Mouse (Mus musculus): ENCODE data around the gene Adamtsl5. TPM values are rescaled to one million over a fixed set of nuclear protein-coding genes. Genes with fewer than 3 reads are reported as not detected.

Adamtsl5 gene
- 8.1 and 8.7 TPM in 2 replicates for polyA plus RNA-seq (2014; fragmentation: Nextera tagmentation; extraction: Ambion mirVana)

DNA sequence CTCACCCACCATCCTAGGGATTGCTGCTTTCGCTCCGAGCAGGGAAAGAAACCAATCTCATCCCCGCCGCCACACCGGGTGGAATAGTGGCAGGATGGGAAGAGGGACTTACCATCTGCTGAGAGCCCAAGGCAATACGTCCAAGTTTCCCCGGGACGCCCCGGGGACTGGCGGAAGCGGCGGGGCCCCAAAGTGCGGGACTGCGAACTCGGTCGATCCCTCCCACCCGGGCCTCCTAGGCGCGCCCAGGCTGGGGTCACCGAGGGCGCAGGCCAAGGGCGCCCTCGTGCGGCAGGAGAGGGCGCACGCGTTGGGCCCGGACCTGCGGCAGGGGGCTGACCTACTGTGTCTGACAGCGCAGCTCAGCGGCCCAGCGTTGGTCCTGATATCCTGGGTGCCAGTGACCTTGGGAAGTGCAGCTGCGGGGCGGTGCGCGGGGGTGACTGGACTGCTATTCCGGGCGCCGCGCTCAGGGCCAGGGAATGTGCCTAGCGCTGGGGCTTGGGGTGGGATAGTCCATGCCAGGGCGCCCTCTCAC is at the start of gene Adamtsl5:
Gene Adamtsl5 (minus strand): TSS at position 169 of the 538 bp plus-strand sequence.
- no peaks in the 10 kb centered on the region for H3K9me3 ChIP-seq (ENCODE audit: control insufficient read depth, low read length)
- H3K4me1 ChIP-seq (replicated peaks; ENCODE audit: control insufficient read depth, insufficient read depth, low read length): peaks cover 26% of the 10 kb centered on the region
- DNase-seq (ENCODE audit: low spot score): peak; percentile 73
- peak; percentile 53 for ATAC-seq (replicated peaks; ENCODE audit: low FRiP score, low TSS enrichment, low read depth)
- H3K27ac ChIP-seq (ENCODE audit: low read depth): no peak within 1 kb of the TSS
- peaks cover 91% of the 10 kb centered on the region for H3K27me3 ChIP-seq (replicated peaks; ENCODE audit: control insufficient read depth, insufficient read depth, low read length)
- H3K4me2 ChIP-seq (ENCODE audit: low read length): peak within 1 kb of the TSS; percentile 51
- under 1% methylated on average over 39 of the region's 42 CpGs for WGBS
- peak within 1 kb of the TSS; percentile 34 for H3K4me3 ChIP-seq (ENCODE audit: low read depth, low read length)
- H3K36me3 ChIP-seq (ENCODE audit: control insufficient read depth, insufficient read depth, low read length): no peaks in the 10 kb centered on the region
- peak within 1 kb of the TSS; percentile 25 for H3K9ac ChIP-seq (ENCODE audit: low read length)

DNA sequence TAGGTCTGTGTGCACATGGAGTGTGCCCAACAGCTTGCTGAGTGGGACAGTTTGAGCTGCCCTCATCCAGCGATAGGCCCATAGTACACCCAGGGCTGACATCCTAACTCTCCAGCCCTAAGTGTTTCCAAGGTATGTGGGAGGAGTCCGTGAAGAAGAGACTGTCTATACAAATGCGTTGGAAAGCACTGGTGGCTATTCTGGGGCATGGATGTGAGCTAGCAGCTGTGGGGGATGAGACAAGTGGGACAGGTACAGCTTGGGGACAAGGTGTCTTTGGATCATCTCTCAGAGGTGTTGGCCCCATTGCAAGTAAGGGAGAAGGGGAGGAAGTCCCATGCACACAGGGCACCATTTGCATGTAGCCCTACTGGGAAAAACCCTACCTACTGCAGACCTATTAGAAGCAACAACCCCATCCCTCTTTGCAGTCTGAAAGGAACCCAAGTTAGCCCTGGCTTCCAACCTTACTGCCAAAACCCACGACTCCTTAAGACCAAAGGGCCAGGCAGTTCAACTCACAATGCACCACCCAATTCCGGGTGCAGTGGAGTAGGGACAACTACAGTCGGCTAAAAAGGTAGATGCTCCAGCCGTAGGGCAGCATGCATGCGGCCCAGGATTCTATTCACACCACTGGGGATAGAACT is 49.4 kb upstream of the Adamtsl5 start:
- no peak for DNase-seq (ENCODE audit: low spot score)
- H3K4me1 ChIP-seq (replicated peaks; ENCODE audit: control insufficient read depth, insufficient read depth, low read length): peaks cover 21% of the 10 kb centered on the region
- peaks cover 52% of the 10 kb centered on the region for H3K36me3 ChIP-seq (ENCODE audit: control insufficient read depth, insufficient read depth, low read length)
- ATAC-seq (replicated peaks; ENCODE audit: low FRiP score, low TSS enrichment, low read depth): no peak
- H3K9me3 ChIP-seq (ENCODE audit: control insufficient read depth, low read length): no peaks in the 10 kb centered on the region
- H3K4me2 ChIP-seq (ENCODE audit: low read length): peak overlapping the region; percentile 88
- 39% methylated on average over 8 of the region's 8 CpGs for WGBS
- H3K27ac ChIP-seq (ENCODE audit: low read depth): peak overlapping the region; percentile 99; the same call in 1 of the 2 replicates
- H3K9ac ChIP-seq (ENCODE audit: low read length): peak overlapping the region; percentile 96
- H3K4me3 ChIP-seq (ENCODE audit: low read depth, low read length): peak overlapping the region; percentile 72
- H3K27me3 ChIP-seq (replicated peaks; ENCODE audit: control insufficient read depth, insufficient read depth, low read length): no peaks in the 10 kb centered on the region

GRCm38 (mm10) chr10:80396822-80397523 is 48.8 kb upstream of the Adamtsl5 start:
- DNase-seq (ENCODE audit: low spot score): no peak
- H3K9ac ChIP-seq (ENCODE audit: low read length): peak overlapping the region; percentile 96
- peak overlapping the region; percentile 72 for H3K4me3 ChIP-seq (ENCODE audit: low read depth, low read length)
- H3K4me1 ChIP-seq (replicated peaks; ENCODE audit: control insufficient read depth, insufficient read depth, low read length): peaks cover 21% of the 10 kb centered on the region
- peaks cover 55% of the 10 kb centered on the region for H3K36me3 ChIP-seq (ENCODE audit: control insufficient read depth, insufficient read depth, low read length)
- ATAC-seq (replicated peaks; ENCODE audit: low FRiP score, low TSS enrichment, low read depth): no peak
- H3K27ac ChIP-seq (ENCODE audit: low read depth): peak overlapping the region; percentile 99; the same call in 1 of the 2 replicates
- WGBS: 83% methylated on average over 11 of the region's 11 CpGs
- no peaks in the 10 kb centered on the region for H3K9me3 ChIP-seq (ENCODE audit: control insufficient read depth, low read length)
- H3K4me2 ChIP-seq (ENCODE audit: low read length): peak overlapping the region; percentile 88
- no peaks in the 10 kb centered on the region for H3K27me3 ChIP-seq (replicated peaks; ENCODE audit: control insufficient read depth, insufficient read depth, low read length)

DNA sequence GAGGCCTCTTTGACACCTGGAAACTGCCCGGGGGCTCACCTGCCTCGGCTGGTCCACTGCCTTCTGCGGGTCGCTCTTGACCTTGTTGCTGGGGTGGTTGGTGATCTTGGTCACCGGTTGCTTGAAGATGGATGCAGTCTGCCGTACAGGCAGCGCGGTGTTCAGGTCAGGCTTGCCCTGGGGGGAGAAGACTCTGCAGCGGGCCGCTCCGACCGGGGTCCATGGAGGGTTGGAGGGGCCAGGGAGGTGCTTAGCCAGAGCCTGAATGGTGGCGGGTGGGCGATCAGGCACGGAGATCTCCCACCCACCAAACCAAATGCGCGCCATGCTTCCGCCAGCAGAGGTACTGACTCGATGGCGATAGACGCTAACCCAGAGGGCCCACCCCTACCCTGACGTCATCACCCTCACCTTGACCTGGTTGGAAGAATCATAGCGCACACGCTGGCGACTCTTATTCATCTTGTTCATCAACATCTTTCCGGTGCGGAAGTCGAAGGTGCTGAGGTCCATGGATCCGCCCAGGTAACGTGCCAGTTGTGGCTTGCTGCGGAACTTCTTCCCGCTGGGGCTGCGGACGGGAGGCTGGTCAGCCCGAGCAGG is 46.9 kb upstream of the Adamtsl5 start:
- no peak for ATAC-seq (replicated peaks; ENCODE audit: low FRiP score, low TSS enrichment, low read depth)
- no peaks in the 10 kb centered on the region for H3K27me3 ChIP-seq (replicated peaks; ENCODE audit: control insufficient read depth, insufficient read depth, low read length)
- H3K4me1 ChIP-seq (replicated peaks; ENCODE audit: control insufficient read depth, insufficient read depth, low read length): peaks cover 16% of the 10 kb centered on the region
- no peak for DNase-seq (ENCODE audit: low spot score)
- no peak overlapping the region for H3K4me2 ChIP-seq (ENCODE audit: low read length)
- no peak overlapping the region for H3K9ac ChIP-seq (ENCODE audit: low read length)
- 95% methylated on average over 35 of the region's 35 CpGs for WGBS
- no peak overlapping the region for H3K4me3 ChIP-seq (ENCODE audit: low read depth, low read length)
- H3K27ac ChIP-seq (ENCODE audit: low read depth): no peak overlapping the region
- H3K36me3 ChIP-seq (ENCODE audit: control insufficient read depth, insufficient read depth, low read length): peaks cover 61% of the 10 kb centered on the region
- no peaks in the 10 kb centered on the region for H3K9me3 ChIP-seq (ENCODE audit: control insufficient read depth, low read length)

- H3K27ac ChIP-seq (ENCODE audit: low read depth): no peak overlapping the region
- ATAC-seq (replicated peaks; ENCODE audit: low FRiP score, low TSS enrichment, low read depth) (no peak), DNase-seq (ENCODE audit: low spot score) (no peak)
- H3K4me3 ChIP-seq (ENCODE audit: low read depth, low read length): no peak overlapping the region
- H3K9ac ChIP-seq (ENCODE audit: low read length): no peak overlapping the region
- no peak overlapping the region for H3K4me2 ChIP-seq (ENCODE audit: low read length)
- no peaks in the 10 kb centered on the region for H3K27me3 ChIP-seq (replicated peaks; ENCODE audit: control insufficient read depth, insufficient read depth, low read length)
- H3K4me1 ChIP-seq (replicated peaks; ENCODE audit: control insufficient read depth, insufficient read depth, low read length): peaks cover 19% of the 10 kb centered on the region
- H3K36me3 ChIP-seq (ENCODE audit: control insufficient read depth, insufficient read depth, low read length): peaks cover 61% of the 10 kb centered on the region
- no peaks in the 10 kb centered on the region for H3K9me3 ChIP-seq (ENCODE audit: control insufficient read depth, low read length)
- WGBS: 81% methylated on average over 5 of the region's 5 CpGs
Measured at GRCm38 (mm10) chr10:80392687-80393086, 44.5 kb upstream of the Adamtsl5 start.

DNA sequence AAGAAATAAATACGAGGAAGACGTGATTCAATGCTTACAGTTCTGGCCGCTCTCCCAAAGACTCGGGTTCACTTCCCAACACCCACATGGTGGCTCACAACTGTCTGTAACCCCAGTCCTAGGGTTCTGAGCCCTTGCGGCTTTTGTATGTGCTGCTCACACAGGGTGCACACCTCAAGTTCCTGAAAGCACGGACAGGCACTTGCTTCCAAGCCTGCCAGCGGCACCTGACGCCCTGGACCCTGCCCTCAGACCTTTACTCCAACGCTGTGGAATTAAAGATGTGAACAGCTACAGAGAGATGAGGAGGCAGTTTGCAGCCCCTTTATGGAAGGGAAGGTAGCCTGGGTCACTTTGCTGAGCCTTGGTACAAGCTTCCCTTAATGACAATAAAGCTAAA is 42.5 kb upstream of the Adamtsl5 start:
- Histone ChIP-seq H3K27me3 (replicated peaks; ENCODE audit: control insufficient read depth, insufficient read depth, low read length) (no peaks in the 10 kb centered on the region), H3K9me3 (ENCODE audit: control insufficient read depth, low read length) (no peaks in the 10 kb centered on the region), H3K27ac (ENCODE audit: low read depth) (no peak overlapping the region), H3K4me2 (ENCODE audit: low read length) (no peak overlapping the region), H3K9ac (ENCODE audit: low read length) (no peak overlapping the region), H3K4me1 (replicated peaks; ENCODE audit: control insufficient read depth, insufficient read depth, low read length) (peaks cover 11% of the 10 kb centered on the region), H3K4me3 (ENCODE audit: low read depth, low read length) (no peak overlapping the region), H3K36me3 (ENCODE audit: control insufficient read depth, insufficient read depth, low read length) (peaks cover 53% of the 10 kb centered on the region)
- ATAC-seq (replicated peaks; ENCODE audit: low FRiP score, low TSS enrichment, low read depth) (no peak), DNase-seq (ENCODE audit: low spot score) (no peak)
- 79% methylated on average over 9 of the region's 9 CpGs for WGBS

- ATAC-seq (replicated peaks; ENCODE audit: low FRiP score, low TSS enrichment, low read depth): no peak
- H3K4me3 ChIP-seq (ENCODE audit: low read depth, low read length): no peak overlapping the region
- WGBS: 76% methylated on average over 4 of the region's 4 CpGs
- peaks cover 23% of the 10 kb centered on the region for H3K4me1 ChIP-seq (replicated peaks; ENCODE audit: control insufficient read depth, insufficient read depth, low read length)
- H3K27me3 ChIP-seq (replicated peaks; ENCODE audit: control insufficient read depth, insufficient read depth, low read length): no peaks in the 10 kb centered on the region
- H3K27ac ChIP-seq (ENCODE audit: low read depth): no peak overlapping the region
- no peak overlapping the region for H3K9ac ChIP-seq (ENCODE audit: low read length)
- no peak overlapping the region for H3K4me2 ChIP-seq (ENCODE audit: low read length)
- H3K9me3 ChIP-seq (ENCODE audit: control insufficient read depth, low read length): no peaks in the 10 kb centered on the region
- H3K36me3 ChIP-seq (ENCODE audit: control insufficient read depth, insufficient read depth, low read length): peaks cover 44% of the 10 kb centered on the region
- DNase-seq (ENCODE audit: low spot score): no peak
Measured at GRCm38 (mm10) chr10:80389185-80389708, 41.0 kb upstream of the Adamtsl5 start.

GRCm38 (mm10) chr10:80388731-80389130 is 40.5 kb upstream of the Adamtsl5 start:
- 21% methylated on average over 2 of the region's 2 CpGs for WGBS
- ATAC-seq (replicated peaks; ENCODE audit: low FRiP score, low TSS enrichment, low read depth) (no peak), DNase-seq (ENCODE audit: low spot score) (no peak)
- H3K4me3 ChIP-seq (ENCODE audit: low read depth, low read length): no peak overlapping the region; the same call in 1 of the 2 replicates
- H3K4me2 ChIP-seq (ENCODE audit: low read length): no peak overlapping the region; the same call in 1 of the 2 replicates
- peaks cover 39% of the 10 kb centered on the region for H3K36me3 ChIP-seq (ENCODE audit: control insufficient read depth, insufficient read depth, low read length)
- H3K27ac ChIP-seq (ENCODE audit: low read depth): peak overlapping the region; percentile 34
- H3K27me3 ChIP-seq (replicated peaks; ENCODE audit: control insufficient read depth, insufficient read depth, low read length): no peaks in the 10 kb centered on the region
- no peaks in the 10 kb centered on the region for H3K9me3 ChIP-seq (ENCODE audit: control insufficient read depth, low read length)
- H3K9ac ChIP-seq (ENCODE audit: low read length): no peak overlapping the region; the same call in 1 of the 2 replicates
- H3K4me1 ChIP-seq (replicated peaks; ENCODE audit: control insufficient read depth, insufficient read depth, low read length): peaks cover 28% of the 10 kb centered on the region
